Mouse (Mus musculus): ENCODE data around the gene Olfr1049.
"Not testable (repeated sequence)": the region's sequence is repeated elsewhere in the genome, so short reads cannot be mapped to it uniquely, and the experiment has no call there.

Gene Olfr1049

GRCm38 (mm10) chr2:86258228-86258627, at the start of gene Olfr1049:
Olfr1049 (minus strand) TSS chr2:86258328.
- not testable (repeated sequence) for DNase-seq (ENCODE audit: low read depth)

GRCm38 (mm10) chr2:86292155-86292554, 34.0 kb upstream of the Olfr1049 start, which contains the start of gene Olfr1052:
Olfr1052 (plus strand) TSS chr2:86292455.
- DNase-seq (ENCODE audit: low read depth), result no peak

- DNase-seq (ENCODE audit: low read depth), result not testable (repeated sequence)
These were observed 20.9 kb upstream of the Olfr1049 start, which contains the start of gene Olfr1051 for GRCm38 (mm10) chr2:86278988-86279387. Olfr1051 (minus strand) TSS chr2:86279088.

- DNase-seq (ENCODE audit: low read depth), result no peak
These were observed 17.9 kb downstream of the Olfr1049 start, which contains the start of gene Olfr1048 for GRCm38 (mm10) chr2:86240189-86240588. Olfr1048 (minus strand) TSS chr2:86240289.

- DNase-seq (ENCODE audit: low read depth), result no peak
These were observed 26.8 kb downstream of the Olfr1049 start, which contains the start of gene Olfr1047 for GRCm38 (mm10) chr2:86231301-86231700. Olfr1047 (minus strand) TSS chr2:86231401.

GRCm38 (mm10) chr2:86219214-86219613, 38.9 kb downstream of the Olfr1049 start, which contains the start of gene Olfr1046:
Olfr1046 (minus strand) TSS chr2:86219314.
- DNase-seq (ENCODE audit: low read depth), result no peak

Measured in fibroblast of lung, adult 2 months (primary cell).